Mouse (Mus musculus) stomach, postnatal 0 days (tissue): ENCODE data around the gene Mrps11.

Source experiments
- CTCF ChIP-seq: IDR thresholded peaks from 2 replicates; pipeline ENCODE4 v1.5.1; 2016; ENCODE audit warnings: antibody characterized with exemption, low read depth, mild to moderate bottlenecking, moderate library complexity
- EP300 ChIP-seq: optimal IDR thresholded peaks from 2 replicates; pipeline ENCODE3; 2016; ENCODE audit warnings: antibody characterized with exemption

- TF ChIP-seq CTCF (no peak), EP300 (no peak)
Observed at GRCm38 (mm10) chr7:78818336-78818735, 35.4 kb downstream of the Mrps11 start.
